In genomic region chr15:96286935-96287292, GRCm38 (mm10) we compare ENCODE assay signal across 8 mouse cellular contexts. TPM values are rescaled to one million over a fixed set of nuclear protein-coding genes. Genes with fewer than 3 reads are reported as not detected.
A peak's percentile ranks its signal among the peaks of the same experiment; 100 is the strongest.
DNase-seq lines count a peak whose midpoint lies in the region; ATAC-seq and TF ChIP-seq lines count a peak whose summit lies in the region.

No protein-coding gene starts in this region.

- no peak; the same call in 1 of the 2 replicates for TF ChIP-seq POLR2A in cortical plate, adult 2 months (IDR thresholded peaks at IDR 0.05; ENCODE audit: extremely low read depth, insufficient read depth, low read length)

- H3K4me2 ChIP-seq in hindbrain, embryonic 14.5 days (replicated peaks) = peak overlapping the region; percentile 94
- peak overlapping the region; percentile 87 for H3K4me2 ChIP-seq in midbrain, embryonic 15.5 days

- H3K36me3 ChIP-seq in hindbrain, embryonic 14.5 days (replicated peaks; ENCODE audit: control insufficient read depth, insufficient read depth) = 0 out of 2 replicates have a peak, but pooled peaks cover 5% of the 10 kb centered on the region
- no peaks in the 10 kb centered on the region for H3K36me3 ChIP-seq in midbrain, embryonic 15.5 days (replicated peaks)

- no peaks in the 10 kb centered on the region for H3K9me3 ChIP-seq in hindbrain, embryonic 14.5 days (ENCODE audit: control insufficient read depth, low read length)
- H3K9me3 ChIP-seq in midbrain, embryonic 15.5 days = no peaks in the 10 kb centered on the region

- H3K9ac ChIP-seq in hindbrain, embryonic 14.5 days = peak overlapping the region; percentile 100
- H3K9ac ChIP-seq in midbrain, embryonic 15.5 days = peak overlapping the region; percentile 79

- peak overlapping the region; percentile 91 for H3K4me3 ChIP-seq in layer of hippocampus, adult 2 months
- peak overlapping the region; percentile 67 for H3K4me3 ChIP-seq in cortical plate, adult 2 months (ENCODE audit: insufficient read depth, low read length)
- peak overlapping the region; percentile 96 for H3K4me3 ChIP-seq in hindbrain, embryonic 14.5 days (replicated peaks; ENCODE audit: low read length)
- H3K4me3 ChIP-seq in midbrain, embryonic 15.5 days = peak overlapping the region; percentile 68

- no peak for TF ChIP-seq CTCF in layer of hippocampus, adult 2 months (conservative IDR thresholded peaks at IDR 0.05)
- TF ChIP-seq CTCF in cortical plate, adult 2 months (IDR thresholded peaks at IDR 0.05; ENCODE audit: extremely low read depth, insufficient read depth, low read length) = no peak

- H3K4me1 ChIP-seq in cortical plate, adult 2 months (ENCODE audit: control insufficient read depth, insufficient read depth, low read length) = peaks cover 5% of the 10 kb centered on the region; the same call in 1 of the 2 replicates
- H3K4me1 ChIP-seq in hindbrain, embryonic 14.5 days (replicated peaks; ENCODE audit: control insufficient read depth, insufficient read depth, low read length) = peaks cover 32% of the 10 kb centered on the region
- H3K4me1 ChIP-seq in midbrain, embryonic 15.5 days = peaks cover 33% of the 10 kb centered on the region

- 1% methylated on average over 29 of the region's 63 CpGs for WGBS in hindbrain, embryonic 14.5 days
- under 1% methylated on average over 35 of the region's 63 CpGs for WGBS in midbrain, embryonic 15.5 days

- DNase-seq in layer of hippocampus, adult 2 months (ENCODE audit: low spot score in 2 of 2) = no peak
- no peak for DNase-seq in layer of hippocampus, adult 9-11 months
- no peak for DNase-seq in hindbrain, embryonic 14.5 days (ENCODE audit: low spot score)
- no peak for DNase-seq in adrenal gland, postnatal 10 days
- no peak for DNase-seq in left cerebral cortex, adult 9 months (ENCODE audit: low spot score in 2 of 2)
- DNase-seq in spleen, adult 12 weeks (ENCODE audit: low spot score) = no peak

- no peaks in the 10 kb centered on the region for H3K27me3 ChIP-seq in hindbrain, embryonic 14.5 days (ENCODE audit: control insufficient read depth, insufficient read depth, low read length)
- H3K27me3 ChIP-seq in midbrain, embryonic 15.5 days (replicated peaks) = no peaks in the 10 kb centered on the region

- ATAC-seq in hindbrain, embryonic 14.5 days (ENCODE audit: low FRiP score) = peak; percentile 47
- ATAC-seq in midbrain, embryonic 15.5 days (replicated peaks) = peak; percentile 67

- peak overlapping the region; percentile 99 for H3K27ac ChIP-seq in layer of hippocampus, adult 2 months
- H3K27ac ChIP-seq in cortical plate, adult 2 months (ENCODE audit: insufficient read depth, low read length) = no peak overlapping the region; the same call in 1 of the 2 replicates
- H3K27ac ChIP-seq in hindbrain, embryonic 14.5 days = peak overlapping the region; percentile 100
- H3K27ac ChIP-seq in midbrain, embryonic 15.5 days = peak overlapping the region; percentile 100

RNA-seq across cellular contexts. Expression of gene Arid2, which starts 0.4 kb away (rescaled TPM):
- total RNA-seq in layer of hippocampus, adult 2 months (2021) = 10 to 100 TPM; 34.9 to 36.6 TPM
- 13.2 and 13.3 TPM in 2 replicates for polyA plus RNA-seq in cortical plate, adult 2 months (2012; rRNA removed)
- 23.2 and 23.7 TPM in 2 replicates for polyA plus RNA-seq in hindbrain, embryonic 14.5 days (2014; fragmentation: Nextera tagmentation; extraction: Ambion mirVana)
- 21.1 and 22.9 TPM in 2 replicates for polyA plus RNA-seq in midbrain, embryonic 15.5 days (2015; fragmentation: Nextera tagmentation; extraction: Ambion mirVana)
- total RNA-seq in adrenal gland, postnatal 10 days (2021) = 10 to 100 TPM; 39.9 to 52.9 TPM
